10 mouse cellular contexts compared by ENCODE assay signal in genomic region chr14:77718814-77719213, GRCm38 (mm10).
A peak's percentile ranks its signal among the peaks of the same experiment; 100 is the strongest.
DNase-seq lines count a peak whose midpoint lies in the region; ATAC-seq lines count a peak whose summit lies in the region.
"Had no signal": no experiment of that assay in that cellular context is flagged by ENCODE, and none has a peak within 500 bp of the region (broad histone marks: within the 10 kb centered on the region; RNA-seq: fewer than 3 reads in every experiment).

No protein-coding gene starts in this region.

- no peak overlapping the region for H3K4me3 ChIP-seq in heart, embryonic 11.5 days (ENCODE audit: low read depth, low read length)
- no peak overlapping the region for H3K4me3 ChIP-seq in limb, embryonic 15.5 days

- WGBS in heart, embryonic 11.5 days (ENCODE audit: insufficient replicate concordance) = 40% methylated on average over 8 of the region's 8 CpGs
- WGBS in limb, embryonic 15.5 days = 36% methylated on average over 8 of the region's 8 CpGs

- ATAC-seq in cerebellum, adult (ENCODE audit: insufficient number of reproducible peaks, low FRiP score, low TSS enrichment) = peak; percentile 56; the same call in 1 of the 2 replicates
- ATAC-seq in heart, embryonic 11.5 days (replicated peaks; ENCODE audit: insufficient number of reproducible peaks, low FRiP score, low TSS enrichment) = no peak
- peak; percentile 48; the same call in 1 of the 2 replicates for ATAC-seq in limb, embryonic 15.5 days (ENCODE audit: insufficient number of reproducible peaks, low FRiP score, low TSS enrichment, low read depth)

- H3K9me3 ChIP-seq in heart, embryonic 11.5 days (replicated peaks; ENCODE audit: control insufficient read depth, low read length) = no peaks in the 10 kb centered on the region
- no peaks in the 10 kb centered on the region for H3K9me3 ChIP-seq in limb, embryonic 15.5 days

- no peaks in the 10 kb centered on the region for H3K4me1 ChIP-seq in heart, embryonic 11.5 days (ENCODE audit: control insufficient read depth, insufficient read depth, low read length)
- peaks cover 7% of the 10 kb centered on the region; the same call in 1 of the 2 replicates for H3K4me1 ChIP-seq in limb, embryonic 15.5 days

- H3K4me2 ChIP-seq in heart, embryonic 11.5 days = no peak overlapping the region
- H3K4me2 ChIP-seq in limb, embryonic 15.5 days = no peak overlapping the region
- H3K4me2 ChIP-seq: hindbrain, embryonic 14.5 days had no signal

- DNase-seq in cerebellum, adult 8-10 months = no peak
- peak; percentile 25 to 37 for DNase-seq in heart, adult 18-20 months
- peak; percentile 13 for DNase-seq in heart, adult 8-10 months (ENCODE audit: low spot score)
- DNase-seq in right cerebral cortex, adult 18-20 months = no peak
- DNase-seq in left cerebral cortex, adult 9 months (ENCODE audit: low spot score in 2 of 2) = no peak
- DNase-seq: kidney, adult 18-20 months had no signal

- H3K9ac ChIP-seq in heart, embryonic 11.5 days (ENCODE audit: low read depth, low read length) = no peak overlapping the region
- no peak overlapping the region for H3K9ac ChIP-seq in limb, embryonic 15.5 days
- H3K9ac ChIP-seq: hindbrain, embryonic 14.5 days had no signal

- no peak overlapping the region for H3K27ac ChIP-seq in heart, embryonic 11.5 days (ENCODE audit: low read depth, low read length)
- no peak overlapping the region for H3K27ac ChIP-seq in limb, embryonic 15.5 days
- H3K27ac ChIP-seq: hindbrain, embryonic 14.5 days had no signal

- no peaks in the 10 kb centered on the region for H3K27me3 ChIP-seq in heart, embryonic 11.5 days (ENCODE audit: control insufficient read depth, insufficient read depth, low read length)
- H3K27me3 ChIP-seq in limb, embryonic 15.5 days = no peaks in the 10 kb centered on the region

- no peaks in the 10 kb centered on the region for H3K36me3 ChIP-seq in heart, embryonic 11.5 days (ENCODE audit: control insufficient read depth, insufficient read depth, low read length)
- H3K36me3 ChIP-seq in limb, embryonic 15.5 days = no peaks in the 10 kb centered on the region

Comparison
In these comparisons a context has a peak if more than half of its experiments do, and no peak if none do; other contexts are left out.
1. DNase-seq: peak in heart, adult 18-20 months (2 of 2) and heart, adult 8-10 months (single experiment); none in cerebellum, adult 8-10 months (single experiment), right cerebral cortex, adult 18-20 months (single experiment) and left cerebral cortex, adult 9 months (0 of 2).